Mouse (Mus musculus) erythroblast, embryonic 14.5 days (primary cell): Measurements from ENCODE around the gene Adcy9. TPM values are rescaled to one million over a fixed set of nuclear protein-coding genes. Genes with fewer than 3 reads are reported as not detected.

Experiments
- H3K27me3 ChIP-seq: 2 replicates; pipeline ENCODE4 v1.6.1; 2012; ENCODE audit warnings: inconsistent platforms; ENCODE audit not compliant: control insufficient read depth
- H3K36me3 ChIP-seq: 2 replicates; pipeline ENCODE4 v1.6.1; 2012; ENCODE audit warnings: mild to moderate bottlenecking, inconsistent platforms; ENCODE audit not compliant: control insufficient read depth
- H3K4me1 ChIP-seq: 2 replicates; pipeline ENCODE4 v1.6.1; 2012; ENCODE audit warnings: inconsistent platforms; ENCODE audit not compliant: control insufficient read depth
- H3K4me3 ChIP-seq: replicated peaks from 2 replicates; pipeline ENCODE3; 2012; ENCODE audit warnings: moderate library complexity, mild to moderate bottlenecking, inconsistent platforms
- H3K9me3 ChIP-seq: 2 replicates; pipeline ENCODE4 v1.6.1; 2012; ENCODE audit warnings: low read length, inconsistent platforms, mixed read lengths; ENCODE audit not compliant: control insufficient read depth
- GATA1 ChIP-seq: IDR thresholded peaks from 2 replicates; pipeline ENCODE4 v1.6.1; 2012; ENCODE audit warnings: low read length, inconsistent platforms, mixed read lengths
- TAL1 ChIP-seq: IDR thresholded peaks from 3 replicates; pipeline ENCODE4 v1.6.1; 2012; ENCODE audit warnings: low read length, inconsistent platforms, mixed read lengths
- polyA plus RNA-seq: library from polyadenylated mRNA; stranded (reverse); fragments of >175 nt; gene quantifications from 2 replicates; pipeline ENCODE4 v1.2.3, GENCODE M21; 2012

Adcy9 gene
- polyA plus RNA-seq, 1 experiment, result not detected

DNA sequence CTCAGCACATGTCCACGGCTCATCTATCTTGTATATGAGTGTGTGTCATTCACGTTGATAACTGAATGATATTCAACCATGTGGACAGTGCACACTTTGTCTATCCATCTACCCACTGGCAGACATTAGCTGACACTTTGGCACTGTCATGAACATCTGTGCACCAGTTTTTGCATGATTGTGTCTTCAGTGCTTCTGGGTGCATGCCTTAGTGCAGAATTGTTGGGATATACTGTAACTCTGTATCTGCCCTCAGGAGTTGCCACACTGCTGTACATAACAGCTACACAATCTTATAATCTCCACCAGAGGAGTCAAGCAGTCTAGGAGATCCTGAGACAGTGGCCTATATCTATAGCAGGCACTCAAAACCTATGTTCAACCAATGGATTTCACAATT, 21.5 kb downstream of the Adcy9 start:
- no peak for TF ChIP-seq TAL1
- TF ChIP-seq GATA1, result no peak
- peaks cover 10% of the 10 kb centered on the region for H3K4me1 ChIP-seq
- H3K27me3 ChIP-seq, result no peaks in the 10 kb centered on the region
- no peak overlapping the region for H3K4me3 ChIP-seq
- H3K36me3 ChIP-seq, result no peaks in the 10 kb centered on the region
- H3K9me3 ChIP-seq, result no peaks in the 10 kb centered on the region

DNA sequence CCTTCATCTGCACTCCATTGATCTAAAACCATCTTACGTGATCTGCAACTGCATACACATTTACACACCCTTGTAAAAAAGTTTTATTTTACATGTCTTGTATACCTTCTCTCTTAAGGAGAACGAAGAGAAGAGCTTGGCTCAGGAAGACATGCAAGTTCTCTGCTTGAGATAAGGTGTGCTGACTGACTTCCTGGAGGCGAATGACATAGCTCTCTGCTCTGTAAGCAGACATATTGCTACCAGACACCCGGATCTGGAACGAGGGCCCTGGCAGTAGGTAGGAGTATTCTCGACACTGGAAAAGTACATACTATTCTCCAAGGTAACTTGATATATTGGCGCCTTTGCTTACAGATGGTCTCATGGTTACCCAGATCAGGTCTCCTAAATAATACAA, 22.7 kb downstream of the Adcy9 start:
- no peaks in the 10 kb centered on the region for H3K36me3 ChIP-seq
- no peak overlapping the region for H3K4me3 ChIP-seq
- no peak for TF ChIP-seq GATA1
- TF ChIP-seq TAL1, result no peak
- H3K27me3 ChIP-seq, result no peaks in the 10 kb centered on the region
- no peaks in the 10 kb centered on the region for H3K9me3 ChIP-seq
- H3K4me1 ChIP-seq, result peaks cover 10% of the 10 kb centered on the region

DNA sequence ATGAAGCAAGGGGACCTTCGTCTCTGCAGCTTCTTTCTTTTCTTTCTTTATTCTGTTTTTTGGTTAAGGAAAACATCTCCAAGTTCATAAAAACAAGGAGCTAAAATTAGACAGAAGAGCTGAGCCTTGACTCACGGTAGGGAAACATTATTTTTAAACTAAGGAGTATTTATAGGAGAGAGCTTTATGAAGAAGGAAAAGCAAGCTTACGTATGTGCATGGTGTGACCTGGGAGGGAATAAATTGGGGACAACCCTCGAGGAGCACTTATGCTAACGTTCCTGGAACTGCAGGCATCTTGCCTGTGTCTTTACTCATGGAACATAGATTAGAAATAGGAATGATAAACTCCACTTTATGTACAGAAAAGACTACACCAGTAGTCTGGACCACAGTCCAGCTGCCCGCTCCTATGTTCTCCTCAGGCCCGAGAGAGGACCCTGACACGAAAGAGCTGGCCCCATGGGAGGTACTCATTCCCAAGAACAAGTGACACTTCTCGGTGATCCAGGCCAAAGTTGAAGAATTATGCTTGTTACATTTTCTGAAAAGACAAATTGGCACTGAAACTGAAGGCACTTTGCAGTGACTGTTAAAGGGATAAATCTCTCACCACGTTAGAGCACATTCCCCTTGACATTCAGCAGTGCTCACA, 24.5 kb downstream of the Adcy9 start:
- TF ChIP-seq GATA1, result no peak
- TF ChIP-seq TAL1, result no peak
- Histone ChIP-seq H3K4me1 (peaks cover 10% of the 10 kb centered on the region), H3K4me3 (no peak overlapping the region), H3K9me3 (no peaks in the 10 kb centered on the region), H3K36me3 (no peaks in the 10 kb centered on the region), H3K27me3 (no peaks in the 10 kb centered on the region)

DNA sequence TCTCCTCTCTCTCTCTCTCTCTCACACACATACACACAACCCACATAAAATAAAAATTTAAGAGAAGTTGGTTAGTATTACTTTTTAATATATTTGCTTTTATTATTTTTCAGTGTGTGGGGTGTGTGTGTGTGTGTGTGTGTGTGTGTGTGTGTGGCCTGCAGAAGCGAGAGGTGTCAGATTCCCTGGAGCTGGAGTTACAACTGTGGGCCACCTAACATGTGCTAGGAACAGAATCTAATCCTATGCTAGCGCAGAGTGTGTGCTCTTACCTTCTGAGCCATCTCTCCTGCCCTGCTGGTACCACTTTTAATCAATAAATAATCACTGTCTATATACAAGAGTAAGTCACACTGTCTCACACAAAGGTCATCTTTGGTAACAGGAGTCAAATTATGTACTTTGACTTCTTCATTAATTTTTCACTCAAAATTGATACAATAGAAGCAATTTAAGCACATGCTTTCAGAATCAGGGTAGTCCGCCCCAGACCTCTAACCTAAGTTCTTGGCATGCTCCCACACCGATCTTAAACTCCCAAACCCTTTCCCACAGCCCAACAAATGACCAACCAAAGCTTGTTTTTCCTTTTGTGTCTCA, 25.2 kb downstream of the Adcy9 start:
- no peaks in the 10 kb centered on the region for H3K36me3 ChIP-seq
- no peak overlapping the region for H3K4me3 ChIP-seq
- peaks cover 10% of the 10 kb centered on the region for H3K4me1 ChIP-seq
- TF ChIP-seq TAL1 (no peak), GATA1 (no peak)
- H3K9me3 ChIP-seq, result no peaks in the 10 kb centered on the region
- H3K27me3 ChIP-seq, result no peaks in the 10 kb centered on the region

DNA sequence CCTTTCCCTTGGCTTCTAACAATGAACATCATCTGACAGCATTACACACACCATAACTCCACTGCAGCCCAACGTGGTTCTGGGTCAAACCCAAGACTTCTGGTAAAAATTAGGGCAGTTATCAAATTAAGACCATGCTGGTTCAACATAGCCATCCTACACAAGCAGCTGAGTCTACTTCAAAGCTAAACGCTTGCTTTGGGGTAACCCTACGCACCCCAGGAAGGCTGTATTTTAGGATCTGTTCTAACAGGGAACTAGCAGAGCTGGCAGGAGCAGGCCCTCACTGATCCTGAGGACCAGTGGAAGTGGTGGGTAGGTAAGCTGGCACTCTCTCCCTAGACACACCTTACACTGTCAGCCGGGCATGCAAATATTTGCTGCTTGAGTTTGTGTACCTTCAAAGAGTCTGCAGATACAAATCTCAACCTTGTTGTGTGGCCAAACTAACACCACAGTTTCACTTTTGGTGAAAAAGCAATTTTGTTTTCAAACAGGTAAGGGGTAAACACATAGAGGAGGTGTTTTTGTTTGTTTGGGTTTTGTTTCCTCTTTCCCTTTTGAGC, 36.7 kb downstream of the Adcy9 start:
- Histone ChIP-seq H3K4me3 (no peak overlapping the region), H3K4me1 (no peaks in the 10 kb centered on the region)
- TF ChIP-seq GATA1 (no peak), TAL1 (no peak)

DNA sequence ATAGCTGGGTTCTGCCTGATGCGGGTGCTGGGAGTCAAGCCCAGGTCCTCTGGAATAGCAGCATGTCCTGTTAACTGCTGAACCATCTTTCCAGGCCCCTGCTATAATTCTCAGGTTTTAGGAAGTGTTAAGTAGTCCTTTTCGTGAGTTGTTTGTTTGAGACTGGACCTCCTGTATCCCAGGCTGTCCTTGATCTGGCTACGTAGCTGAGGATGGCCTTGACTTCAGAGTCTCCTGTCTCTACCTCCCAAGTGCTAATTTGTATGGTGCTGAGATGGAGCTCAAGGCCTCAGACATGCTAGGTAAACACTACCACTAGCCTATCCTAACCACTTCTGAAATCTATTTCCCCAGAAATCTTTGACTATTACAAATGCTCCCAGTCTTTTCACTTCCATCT, 37.9 kb downstream of the Adcy9 start:
- Histone ChIP-seq H3K4me1 (no peaks in the 10 kb centered on the region), H3K4me3 (no peak overlapping the region), H3K9me3 (no peaks in the 10 kb centered on the region), H3K36me3 (no peaks in the 10 kb centered on the region), H3K27me3 (no peaks in the 10 kb centered on the region)
- TF ChIP-seq TAL1 (no peak), GATA1 (no peak)

More for the DNA sequence above, 36.7 kb downstream of the Adcy9 start:
- no peaks in the 10 kb centered on the region for H3K9me3 ChIP-seq
- H3K36me3 ChIP-seq, result no peaks in the 10 kb centered on the region
- H3K27me3 ChIP-seq, result no peaks in the 10 kb centered on the region

DNA sequence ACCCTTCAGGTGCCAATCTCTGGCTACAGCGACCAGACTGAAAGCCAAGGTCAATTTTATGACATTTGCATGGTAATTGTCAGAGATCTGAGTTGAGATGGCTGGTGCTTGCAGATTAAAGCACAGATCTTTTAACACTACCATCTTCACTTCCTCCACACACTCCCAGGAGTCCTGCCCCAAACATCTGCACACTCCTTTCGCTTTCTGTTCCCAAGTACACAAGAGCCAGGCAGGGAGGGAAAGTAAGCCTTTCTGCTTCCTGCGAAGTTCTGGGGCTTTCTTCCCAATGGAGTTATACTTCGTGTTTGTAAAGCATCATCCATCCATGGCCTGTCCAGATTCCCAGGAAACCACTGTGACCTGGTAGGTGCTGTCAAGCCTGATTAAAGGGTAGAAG, 38.8 kb downstream of the Adcy9 start:
- TF ChIP-seq GATA1, result no peak
- TF ChIP-seq TAL1, result no peak

DNA sequence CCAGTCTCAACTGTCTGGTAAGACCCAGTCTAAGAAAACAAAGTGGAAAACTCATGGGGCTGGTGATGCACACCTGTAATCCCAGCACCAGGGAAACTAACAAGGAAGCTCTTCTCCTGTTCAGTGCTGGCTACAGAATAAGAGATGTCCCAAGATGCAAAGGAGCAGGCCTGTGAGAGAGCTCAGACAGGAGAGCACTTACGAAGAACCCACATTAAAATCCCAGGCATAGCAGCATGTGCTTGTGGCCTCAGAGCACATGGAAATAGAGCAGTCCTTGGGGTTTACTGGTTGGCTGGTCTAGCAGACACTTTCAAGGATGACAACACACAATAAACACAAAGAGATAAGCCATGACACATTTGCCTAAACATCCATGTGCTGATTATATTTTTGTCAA, 41.5 kb downstream of the Adcy9 start:
- H3K4me1 ChIP-seq, result no peaks in the 10 kb centered on the region

More for the DNA sequence above, 38.8 kb downstream of the Adcy9 start:
- no peak overlapping the region for H3K4me3 ChIP-seq
- H3K36me3 ChIP-seq, result no peaks in the 10 kb centered on the region
- H3K27me3 ChIP-seq, result no peaks in the 10 kb centered on the region
- no peaks in the 10 kb centered on the region for H3K4me1 ChIP-seq
- no peaks in the 10 kb centered on the region for H3K9me3 ChIP-seq

DNA sequence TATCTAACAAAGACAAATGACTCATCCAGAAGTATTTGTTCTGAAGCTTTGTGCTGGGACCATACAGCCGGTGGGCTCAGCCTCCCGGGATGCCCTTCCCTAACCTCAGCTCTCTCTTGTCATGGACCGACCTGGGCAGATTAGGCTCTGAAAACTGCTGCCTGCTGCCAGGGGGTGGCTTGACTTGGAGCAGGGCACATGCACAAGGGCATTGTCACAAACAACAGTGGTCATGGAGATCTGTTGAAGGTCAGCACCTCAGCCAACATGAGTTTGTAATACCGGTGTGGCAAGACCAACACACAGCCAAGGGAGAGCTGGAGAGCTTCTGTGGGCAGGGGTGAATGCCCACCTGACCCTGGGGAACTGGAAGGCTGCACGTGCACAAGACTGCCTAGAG, 42.7 kb downstream of the Adcy9 start:
- no peaks in the 10 kb centered on the region for H3K9me3 ChIP-seq
- no peaks in the 10 kb centered on the region for H3K27me3 ChIP-seq
- H3K4me3 ChIP-seq, result no peak overlapping the region
- no peaks in the 10 kb centered on the region for H3K4me1 ChIP-seq
- no peaks in the 10 kb centered on the region for H3K36me3 ChIP-seq
- TF ChIP-seq GATA1 (no peak), TAL1 (no peak)

More for the DNA sequence above, 41.5 kb downstream of the Adcy9 start:
- H3K9me3 ChIP-seq, result no peaks in the 10 kb centered on the region
- H3K4me3 ChIP-seq, result no peak overlapping the region
- no peaks in the 10 kb centered on the region for H3K27me3 ChIP-seq
- TF ChIP-seq TAL1 (no peak), GATA1 (no peak)
- no peaks in the 10 kb centered on the region for H3K36me3 ChIP-seq
